ENCODE assay signal across 10 mouse cellular contexts in the genomic region with DNA sequence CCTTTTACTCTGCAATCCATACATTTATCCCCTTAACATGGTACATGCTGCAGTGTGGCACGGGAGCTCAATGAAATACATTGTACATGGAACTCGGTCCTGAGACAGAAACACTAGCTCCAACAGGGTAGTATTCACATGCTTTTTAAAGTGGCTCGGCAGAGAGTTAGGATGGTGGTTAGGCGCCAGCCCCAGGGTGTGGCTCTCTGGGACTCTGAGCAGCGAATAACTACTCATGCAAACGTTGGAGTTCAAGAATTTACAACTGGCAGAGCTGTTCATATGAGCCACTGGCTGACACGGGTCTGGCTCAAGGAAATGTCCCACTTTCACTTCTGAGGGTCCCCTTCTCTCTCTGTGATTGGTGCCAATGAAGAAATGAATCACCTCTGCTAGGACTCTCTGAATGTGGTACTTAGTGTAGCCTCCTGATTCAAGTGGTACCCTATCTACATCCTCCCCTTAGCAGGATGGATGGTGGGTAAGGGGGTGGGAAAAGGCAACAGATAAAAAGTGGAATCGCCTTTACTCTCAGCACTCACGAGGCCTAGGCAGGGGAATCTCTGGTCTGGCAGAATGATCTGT. TPM values are rescaled to one million over a fixed set of nuclear protein-coding genes. Genes with fewer than 3 reads are reported as not detected.
A peak's percentile ranks its signal among the peaks of the same experiment; 100 is the strongest.
DNase-seq lines count a peak whose midpoint lies in the region; ATAC-seq lines count a peak whose summit lies in the region.
"Had no signal": no experiment of that assay in that cellular context is flagged by ENCODE, and none has a peak within 500 bp of the region (broad histone marks: within the 10 kb centered on the region; RNA-seq: fewer than 3 reads in every experiment).

No protein-coding gene starts in this region.

- ATAC-seq in megakaryocyte-erythroid progenitor cell, adult 5-6 weeks (replicated peaks; ENCODE audit: low FRiP score, low TSS enrichment, poor library complexity, severe bottlenecking) = peak; percentile 51
- ATAC-seq in forebrain, embryonic 11.5 days (replicated peaks; ENCODE audit: low FRiP score) = no peak

- H3K4me2 ChIP-seq in forebrain, embryonic 11.5 days (ENCODE audit: low read depth, low read length, severe bottlenecking) = no peak overlapping the region
- H3K4me2 ChIP-seq: midbrain, embryonic 12.5 days had no signal

- no peaks in the 10 kb centered on the region for H3K36me3 ChIP-seq in forebrain, embryonic 11.5 days (ENCODE audit: control insufficient read depth, insufficient read depth, low read length)
- H3K36me3 ChIP-seq: midbrain, embryonic 12.5 days had no signal

- no peak overlapping the region for H3K27ac ChIP-seq in forebrain, embryonic 11.5 days (ENCODE audit: low read depth, low read length)
- H3K27ac ChIP-seq: midbrain, embryonic 12.5 days had no signal

- H3K9ac ChIP-seq in forebrain, embryonic 11.5 days (ENCODE audit: low read length) = no peak overlapping the region
- H3K9ac ChIP-seq: midbrain, embryonic 12.5 days had no signal

- no peaks in the 10 kb centered on the region for H3K9me3 ChIP-seq in forebrain, embryonic 11.5 days (ENCODE audit: control insufficient read depth, low read length)
- H3K9me3 ChIP-seq: midbrain, embryonic 12.5 days had no signal

- H3K27me3 ChIP-seq in forebrain, embryonic 11.5 days (ENCODE audit: control insufficient read depth, insufficient read depth, low read length) = no peaks in the 10 kb centered on the region
- H3K27me3 ChIP-seq: midbrain, embryonic 12.5 days had no signal

- WGBS in forebrain, embryonic 11.5 days = 79% methylated on average over 9 of the region's 9 CpGs

- H3K4me1 ChIP-seq in forebrain, embryonic 11.5 days (replicated peaks; ENCODE audit: control insufficient read depth, insufficient read depth, low read length) = no peaks in the 10 kb centered on the region

- DNase-seq in lung, adult 18-20 months = peak; percentile 13 to 14
- DNase-seq in lung, postnatal 14 days = no peak
- DNase-seq in fibroblast of lung, adult 2 months (ENCODE audit: low read depth) = peak; percentile 91
- peak; percentile 37 to 50 for DNase-seq in heart, postnatal 14 days
- no peak for DNase-seq in adrenal gland, postnatal 4 days (ENCODE audit: low spot score in 2 of 2)
- DNase-seq in forebrain, embryonic 11.5 days (ENCODE audit: low spot score) = no peak
- DNase-seq in layer of hippocampus, adult 9-10 months (ENCODE audit: low spot score) = no peak
- DNase-seq: embryo, embryonic 11 days had no signal

- no peak overlapping the region for H3K4me3 ChIP-seq in forebrain, embryonic 11.5 days (ENCODE audit: low read depth, low read length)
- H3K4me3 ChIP-seq: midbrain, embryonic 12.5 days had no signal

- intact Hi-C loops in heart, postnatal 14 days (cut with DNase I) = no loop called here

RNA-seq across cellular contexts. Expression of a gene that starts 59.7 kb away (rescaled TPM):
- total RNA-seq in heart, postnatal 14 days (2021) = not detected
- 1.3 TPM in 1 of 2 replicates, not detected in the other for total RNA-seq in megakaryocyte-erythroid progenitor cell, adult 5-6 weeks (2014; fragmentation: Nextera tagmentation)
- not detected in 2 replicates for total RNA-seq in megakaryocyte-erythroid progenitor cell, adult 5-6 weeks (2017)
- total RNA-seq in adrenal gland, postnatal 4 days (2021) = under 1 TPM in 1 of 2 experiments, not detected in 1; 0.31 TPM
- not detected in 2 replicates for polyA plus RNA-seq in forebrain, embryonic 11.5 days (2014; fragmentation: Nextera tagmentation; extraction: Ambion mirVana)
- polyA plus RNA-seq: midbrain, embryonic 12.5 days had no signal

Comparison
In these comparisons a context has a peak if more than half of its experiments do, and no peak if none do; other contexts are left out.
1. DNase-seq: peak in lung, adult 18-20 months (2 of 2), fibroblast of lung, adult 2 months (single experiment) and heart, postnatal 14 days (2 of 2); none in lung, postnatal 14 days (single experiment), adrenal gland, postnatal 4 days (0 of 2), forebrain, embryonic 11.5 days (single experiment) and layer of hippocampus, adult 9-10 months (single experiment).